Mouse (Mus musculus) lung, postnatal 0 days (tissue): ENCODE measurements around the gene 3110082I17Rik.

ENCODE experiments used
- CTCF ChIP-seq: IDR thresholded peaks from 2 replicates; pipeline ENCODE4 v1.5.1; 2016; ENCODE audit warnings: antibody characterized with exemption, mild to moderate bottlenecking
- EP300 ChIP-seq: IDR thresholded peaks from 2 replicates; pipeline ENCODE4 v1.6.1; 2016; ENCODE audit warnings: antibody characterized with exemption, mild to moderate bottlenecking, control low read depth

DNA sequence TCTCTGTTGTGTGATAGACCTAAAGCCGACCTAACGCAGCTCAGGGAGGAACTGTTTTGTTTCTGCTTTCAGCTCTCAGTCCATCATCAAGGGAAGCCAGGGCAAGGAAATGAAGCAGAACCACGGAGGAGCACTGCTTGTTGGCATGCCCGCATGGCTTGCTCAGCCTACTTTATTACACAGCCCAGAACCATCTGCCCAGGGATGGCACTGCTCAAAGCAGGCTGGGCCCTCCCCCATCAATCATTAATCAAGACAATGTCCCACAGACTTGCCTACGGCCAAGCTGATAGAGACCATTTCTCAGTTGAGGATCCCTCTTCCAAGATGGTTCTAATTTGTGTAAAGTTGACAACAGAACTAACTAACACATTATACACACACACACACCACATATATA is 38.5 kb upstream of the 3110082I17Rik start:
- no peak for TF ChIP-seq EP300
- no peak for TF ChIP-seq CTCF
